Mouse (Mus musculus) CH12.LX (cell line): ENCODE data around the gene Batf.

Experiments
- CTCF ChIP-seq, 2 experiments: IDR thresholded peaks in 1 of 2; conservative IDR thresholded peaks in 1 of 2; 2 replicates each; pipeline ENCODE4 v1.5.1; 2011 to 2012; ENCODE audit warnings: low read depth in 2 of 2, low read length in 2 of 2, improper control_type of control experiment in 1 of 2, inconsistent platforms in 1 of 2, mild to moderate bottlenecking in 1 of 2, moderate library complexity in 1 of 2
- EP300 ChIP-seq: IDR thresholded peaks from 2 replicates; pipeline ENCODE4 v1.6.1; 2011; ENCODE audit warnings: low read length, improper control_type of control experiment
- ETS1 ChIP-seq: conservative IDR thresholded peaks from 2 replicates; pipeline ENCODE4 v1.6.1; 2012; ENCODE audit warnings: low read depth, mild to moderate bottlenecking, inconsistent platforms, low read length, improper control_type of control experiment, moderate library complexity
- HCFC1 ChIP-seq: IDR thresholded peaks from 2 replicates; pipeline ENCODE4 v1.6.1; 2012; ENCODE audit warnings: low read depth, mild to moderate bottlenecking, inconsistent platforms, low read length, improper control_type of control experiment
- MAZ ChIP-seq: IDR thresholded peaks from 2 replicates; pipeline ENCODE4 v1.6.1; 2012; ENCODE audit warnings: low read depth, mild to moderate bottlenecking, inconsistent platforms, low read length, improper control_type of control experiment, moderate library complexity
- POLR2A ChIP-seq: IDR thresholded peaks from 2 replicates; pipeline ENCODE4 v1.6.1; 2011; ENCODE audit warnings: low read depth, mild to moderate bottlenecking, improper control_type of control experiment, low read length
- SIN3A ChIP-seq: IDR thresholded peaks from 2 replicates; pipeline ENCODE4 v1.6.1; 2012; ENCODE audit warnings: low read length, improper control_type of control experiment, inconsistent platforms
- TCF12 ChIP-seq: IDR thresholded peaks from 2 replicates; pipeline ENCODE4 v1.6.1; 2014; ENCODE audit warnings: low read depth, mild to moderate bottlenecking, inconsistent platforms, low read length, improper control_type of control experiment
- UBTF ChIP-seq: IDR thresholded peaks from 2 replicates; pipeline ENCODE4 v1.6.1; 2012; ENCODE audit warnings: low read depth, mild to moderate bottlenecking, inconsistent platforms, low read length, improper control_type of control experiment, moderate library complexity
- ZC3H11A ChIP-seq: IDR thresholded peaks from 2 replicates; pipeline ENCODE4 v1.6.1; 2012; ENCODE audit warnings: low read depth, mild to moderate bottlenecking, inconsistent platforms, low read length, improper control_type of control experiment
- ZKSCAN1 ChIP-seq: IDR thresholded peaks from 2 replicates; pipeline ENCODE4 v1.6.1; 2012; ENCODE audit warnings: low read depth, inconsistent platforms, low read length, improper control_type of control experiment, borderline replicate concordance
- ZNF384 ChIP-seq: IDR thresholded peaks from 2 replicates; pipeline ENCODE4 v1.6.1; 2012; ENCODE audit warnings: low read depth, low read length, improper control_type of control experiment, inconsistent platforms

DNA sequence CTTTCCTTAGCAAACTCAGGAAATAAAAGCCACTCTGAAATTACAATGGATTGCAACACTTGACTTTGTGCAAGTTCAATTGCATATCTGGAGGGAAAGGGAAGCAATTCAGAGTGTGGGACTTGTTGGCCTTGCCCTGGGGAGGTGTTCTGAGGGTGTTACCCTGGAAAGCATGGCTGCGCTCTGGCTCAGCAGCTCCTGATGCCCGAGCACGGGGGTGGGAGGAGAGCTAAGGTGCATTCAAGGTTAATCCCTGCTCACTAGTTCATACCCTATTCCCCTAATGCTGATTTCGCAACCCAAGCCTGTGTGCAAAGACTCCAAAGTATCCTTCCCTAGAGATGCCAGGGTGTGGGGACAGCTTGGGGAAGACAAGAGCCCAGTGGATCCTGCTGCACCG lies 42.7 kb upstream of the Batf start:
- TF ChIP-seq ETS1 (no peak), MAZ (no peak), CTCF (conservative IDR thresholded peaks at IDR 0.05 in 1 of 2, IDR thresholded peaks at IDR 0.05 in 1 of 2; ENCODE audit: low read depth in 2 of 2, low read length in 2 of 2) (no peak), HCFC1 (no peak), ZNF384 (no peak), POLR2A (no peak), SIN3A (no peak), ZC3H11A (no peak), ZKSCAN1 (no peak), EP300 (no peak), TCF12 (no peak), UBTF (no peak)
